Mouse (Mus musculus): ENCODE results near the gene Mpg.

- TF ChIP-seq GATA1 (IDR thresholded peaks at IDR 0.05; ENCODE audit: low read length) (no peak), TAL1 (IDR thresholded peaks at IDR 0.05; ENCODE audit: low read length) (no peak)
Measured at GRCm38 (mm10) chr11:32190603-32191110, 35.6 kb upstream of the Mpg start.
